Mouse (Mus musculus) neutrophil, adult 65 days (primary cell): ENCODE results near the gene Cd300e. TPM values are rescaled to one million over a fixed set of nuclear protein-coding genes. Genes with fewer than 3 reads are reported as not detected.

ENCODE experiments used
- total RNA-seq: library from RNA; stranded (reverse); gene quantifications from 2 replicates; pipeline ENCODE4 v1.2.4, GENCODE M21; 2023

The Cd300e gene
- total RNA-seq, result 0.36 and 0.66 TPM in 2 replicates

DNA sequence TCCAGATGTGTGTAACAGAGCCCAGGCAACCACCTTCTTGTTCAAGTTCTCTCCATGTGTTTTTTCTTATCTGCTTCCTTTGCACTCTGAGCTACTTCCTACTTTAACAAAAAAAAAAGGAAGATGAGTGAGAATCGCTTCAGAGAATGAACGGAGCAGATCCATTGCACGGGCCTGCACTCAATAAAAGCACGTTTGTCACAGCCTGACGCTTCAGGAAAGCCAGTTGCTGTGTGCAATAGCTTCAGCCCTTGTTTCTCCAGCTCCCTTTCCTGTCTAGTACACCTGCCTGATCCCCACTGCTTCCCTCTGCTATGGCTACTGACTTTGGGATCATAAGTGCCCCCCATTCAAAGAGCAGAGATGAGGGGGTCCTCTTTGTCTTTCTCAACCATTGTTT lies at the start of gene Cd300e:
Cd300e (minus strand) TSS at position 101 of the 400 bp plus-strand sequence.

GRCm38 (mm10) chr11:115091362-115091901 lies 29.5 kb upstream of the Cd300e start, which contains the start of gene Rab37:
Gene Rab37 (plus strand): TSS chr11:115091431.

DNA sequence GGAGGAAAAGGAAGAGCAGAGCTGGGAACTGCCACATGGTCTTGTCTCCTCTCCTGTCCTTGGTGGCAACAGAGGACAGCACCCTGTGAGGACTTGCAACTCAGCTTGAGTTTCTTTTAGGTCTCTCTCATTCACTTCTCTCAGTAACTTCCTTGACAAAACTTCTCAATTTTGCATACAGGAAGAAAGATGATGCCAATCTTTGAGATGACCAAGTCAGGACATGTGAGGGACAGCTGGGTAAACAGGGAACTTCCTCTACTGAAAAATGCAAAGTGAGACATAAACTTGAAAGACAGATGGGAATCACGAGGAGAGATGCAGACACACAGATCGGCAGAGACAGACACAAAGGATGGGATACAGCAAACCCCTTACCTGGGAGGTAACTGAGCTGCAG lies 13.7 kb downstream of the Cd300e start, which contains the start of gene Cd300ld3:
Cd300ld3 (minus strand) TSS at position 151 of the 400 bp plus-strand sequence.

DNA sequence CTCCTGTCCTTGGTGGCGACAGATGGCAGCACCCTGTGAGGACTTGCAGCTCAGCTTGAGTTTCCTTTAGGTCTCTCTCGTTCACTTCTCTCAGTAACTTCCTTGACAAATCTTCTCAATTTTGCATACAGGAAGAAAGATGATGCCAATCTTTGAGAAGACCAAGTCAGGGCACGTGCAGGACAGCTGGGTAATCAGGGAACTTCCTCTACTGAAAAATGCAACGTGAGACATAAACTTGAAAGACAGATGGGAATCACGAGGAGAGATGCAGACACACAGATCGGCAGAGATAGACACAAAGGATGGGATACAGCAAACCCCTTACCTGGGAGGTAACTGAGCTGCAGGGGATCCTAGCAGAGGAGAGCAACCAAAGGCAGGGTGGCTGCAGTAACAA lies 24.3 kb downstream of the Cd300e start, which contains the start of gene Cd300ld5:
Cd300ld5 (minus strand) TSS at position 101 of the 400 bp plus-strand sequence.

GRCm38 (mm10) chr11:115026912-115027311 lies 35.1 kb downstream of the Cd300e start, which contains the start of gene Cd300ld4:
Gene Cd300ld4 (minus strand): TSS chr11:115027012.

GRCm38 (mm10) chr11:115016093-115016492 lies 45.9 kb downstream of the Cd300e start, which contains the start of gene Cd300ld2:
Gene Cd300ld2 (minus strand): TSS chr11:115016193.

Other genes with a start within 250 kb of the Cd300e start
- gene Gprc5c, start 211.0 kb downstream of the Cd300e start, total RNA-seq, result 5.0 and 7.0 TPM in 2 replicates
- gene Cd300a, start 172.1 kb downstream of the Cd300e start, total RNA-seq, result 61.7 and 68.2 TPM in 2 replicates
- 114 and 127 TPM in 2 replicates for gene Cd300lb, start 127.8 kb downstream of the Cd300e start, total RNA-seq
- gene Cd300c, start 93.0 kb downstream of the Cd300e start, total RNA-seq, result 0.66 TPM in 1 of 2 replicates, not detected in the other
- 104 and 111 TPM in 2 replicates for gene Cd300ld, start 72.3 kb downstream of the Cd300e start, total RNA-seq
- gene Cd300c2, start 60.3 kb downstream of the Cd300e start, total RNA-seq, result 61.3 and 64.0 TPM in 2 replicates
- gene Cd300ld2, start 46.0 kb downstream of the Cd300e start, total RNA-seq, result not detected in 2 replicates
- gene Cd300ld4, start 35.2 kb downstream of the Cd300e start, total RNA-seq, result not detected in 2 replicates
- gene Cd300ld5, start 24.4 kb downstream of the Cd300e start, total RNA-seq, result 6.3 and 17.1 TPM in 2 replicates
- gene Cd300ld3, start 13.8 kb downstream of the Cd300e start, total RNA-seq, result 6.4 and 10.6 TPM in 2 replicates
- gene Rab37, start 29.3 kb upstream of the Cd300e start, total RNA-seq, result 11.4 and 12.3 TPM in 2 replicates
- gene Cd300lf, start 71.8 kb upstream of the Cd300e start, total RNA-seq, result 194 and 231 TPM in 2 replicates
- gene Slc9a3r1, start 101.2 kb upstream of the Cd300e start, total RNA-seq, result 170 and 194 TPM in 2 replicates
- gene Tmem104, start 125.3 kb upstream of the Cd300e start, total RNA-seq, result 40.2 and 61.4 TPM in 2 replicates
- 18.7 and 19.1 TPM in 2 replicates for gene Nat9, start 125.7 kb upstream of the Cd300e start, total RNA-seq
- not detected in 2 replicates for gene Grin2c, start 205.1 kb upstream of the Cd300e start, total RNA-seq
- 10.2 and 10.4 TPM in 2 replicates for gene Fdxr, start 214.9 kb upstream of the Cd300e start, total RNA-seq
- 2.1 and 2.4 TPM in 2 replicates for gene Fads6, start 235.5 kb upstream of the Cd300e start, total RNA-seq
- gene Otop2, start 245.0 kb upstream of the Cd300e start, total RNA-seq, result not detected in 2 replicates